Mouse (Mus musculus): ENCODE results near the gene Rpl41. TPM values are rescaled to one million over a fixed set of nuclear protein-coding genes. Genes with fewer than 3 reads are reported as not detected.
A peak's percentile ranks its signal among the peaks of the same experiment; 100 is the strongest.

The Rpl41 gene
- polyA plus RNA-seq, 1 experiment, result 2,563 TPM

DNA sequence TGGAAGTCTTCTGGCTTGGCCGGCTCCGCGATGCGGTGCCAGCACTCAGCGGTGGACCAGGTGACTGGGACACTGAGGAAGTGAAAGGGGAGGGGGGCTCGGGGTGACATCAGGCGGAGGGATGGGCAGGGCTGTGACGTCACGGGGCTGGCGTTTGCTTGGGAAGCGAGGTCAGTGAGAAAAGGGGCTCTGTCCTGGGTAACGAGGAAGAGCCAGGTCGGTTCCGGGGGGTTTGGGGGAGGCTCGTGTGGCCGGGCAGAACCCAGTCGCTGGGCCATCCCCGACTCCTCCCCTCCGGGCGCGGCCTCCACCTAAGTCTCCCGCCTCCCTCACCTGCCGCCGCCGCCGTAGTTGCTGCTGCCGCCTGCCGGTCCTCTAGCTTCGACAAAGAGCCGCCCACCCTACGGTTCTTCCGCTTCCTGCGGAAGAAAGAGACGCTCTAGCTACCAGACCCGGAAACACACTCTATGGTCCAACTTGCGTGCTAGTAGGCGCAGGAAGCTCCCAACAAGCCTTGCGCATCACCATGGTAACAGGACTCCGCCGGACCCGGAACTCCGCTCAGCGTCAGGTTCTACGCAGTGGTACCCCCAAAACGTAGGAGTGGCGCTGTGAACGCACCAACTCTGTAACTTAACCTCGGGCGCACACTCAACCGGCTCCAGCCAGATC is 1.6 kb downstream of the Rpl41 start, which contains the start of gene Zc3h10:
Gene Zc3h10, minus strand, starts transcription at position 414 of the 672 bp plus-strand sequence.
- TF ChIP-seq GATA1 (IDR thresholded peaks at IDR 0.05; ENCODE audit: low read length), result no peak
- no peak for TF ChIP-seq TAL1 (IDR thresholded peaks at IDR 0.05; ENCODE audit: low read length)
- Histone ChIP-seq H3K9me3 (ENCODE audit: control insufficient read depth, low read length) (no peaks in the 10 kb centered on the region), H3K27me3 (ENCODE audit: control insufficient read depth) (no peaks in the 10 kb centered on the region), H3K36me3 (ENCODE audit: control insufficient read depth) (peaks cover 43% of the 10 kb centered on the region), H3K4me1 (ENCODE audit: control insufficient read depth) (peaks cover 53% of the 10 kb centered on the region), H3K4me3 (replicated peaks) (peak within 1 kb of the TSS; percentile 83)

- peaks cover 49% of the 10 kb centered on the region for H3K36me3 ChIP-seq (ENCODE audit: control insufficient read depth)
- no peaks in the 10 kb centered on the region for H3K9me3 ChIP-seq (ENCODE audit: control insufficient read depth, low read length)
- peaks cover 53% of the 10 kb centered on the region for H3K4me1 ChIP-seq (ENCODE audit: control insufficient read depth)
- no peak for TF ChIP-seq TAL1 (IDR thresholded peaks at IDR 0.05; ENCODE audit: low read length)
- no peaks in the 10 kb centered on the region for H3K27me3 ChIP-seq (ENCODE audit: control insufficient read depth)
- H3K4me3 ChIP-seq (replicated peaks), result peak overlapping the region; percentile 83
These were observed 2.3 kb downstream of the Rpl41 start for GRCm38 (mm10) chr10:128546787-128547186.

GRCm38 (mm10) chr10:128546361-128546760 is 2.7 kb downstream of the Rpl41 start:
- H3K27me3 ChIP-seq (ENCODE audit: control insufficient read depth), result no peaks in the 10 kb centered on the region
- H3K9me3 ChIP-seq (ENCODE audit: control insufficient read depth, low read length), result no peaks in the 10 kb centered on the region
- TF ChIP-seq GATA1 (IDR thresholded peaks at IDR 0.05; ENCODE audit: low read length) (no peak), TAL1 (IDR thresholded peaks at IDR 0.05; ENCODE audit: low read length) (no peak)
- H3K4me3 ChIP-seq (replicated peaks), result peak overlapping the region; percentile 83
- peaks cover 51% of the 10 kb centered on the region for H3K36me3 ChIP-seq (ENCODE audit: control insufficient read depth)
- peaks cover 53% of the 10 kb centered on the region for H3K4me1 ChIP-seq (ENCODE audit: control insufficient read depth)

DNA sequence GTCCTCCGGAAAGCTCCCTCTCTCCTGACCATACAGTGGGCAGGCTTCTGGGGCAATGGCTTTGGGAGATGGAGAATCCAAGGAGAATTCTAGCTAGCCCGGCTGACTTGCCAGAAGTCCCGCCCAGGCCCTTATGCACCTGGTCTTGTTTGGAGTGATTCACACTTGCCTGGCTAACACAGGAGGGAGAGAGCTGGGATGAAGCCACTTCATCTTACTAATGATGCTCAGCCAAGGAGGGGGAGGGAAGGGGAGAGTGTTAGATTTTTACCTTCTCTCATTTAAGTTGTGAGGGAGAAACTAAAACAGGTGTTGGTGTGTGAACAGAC is 3.6 kb downstream of the Rpl41 start:
- Histone ChIP-seq H3K9me3 (ENCODE audit: control insufficient read depth, low read length) (no peaks in the 10 kb centered on the region), H3K4me3 (replicated peaks) (no peak overlapping the region), H3K27me3 (ENCODE audit: control insufficient read depth) (no peaks in the 10 kb centered on the region), H3K36me3 (ENCODE audit: control insufficient read depth) (peaks cover 57% of the 10 kb centered on the region), H3K4me1 (ENCODE audit: control insufficient read depth) (peaks cover 52% of the 10 kb centered on the region)
- TF ChIP-seq TAL1 (IDR thresholded peaks at IDR 0.05; ENCODE audit: low read length) (no peak), GATA1 (IDR thresholded peaks at IDR 0.05; ENCODE audit: low read length) (no peak)

DNA sequence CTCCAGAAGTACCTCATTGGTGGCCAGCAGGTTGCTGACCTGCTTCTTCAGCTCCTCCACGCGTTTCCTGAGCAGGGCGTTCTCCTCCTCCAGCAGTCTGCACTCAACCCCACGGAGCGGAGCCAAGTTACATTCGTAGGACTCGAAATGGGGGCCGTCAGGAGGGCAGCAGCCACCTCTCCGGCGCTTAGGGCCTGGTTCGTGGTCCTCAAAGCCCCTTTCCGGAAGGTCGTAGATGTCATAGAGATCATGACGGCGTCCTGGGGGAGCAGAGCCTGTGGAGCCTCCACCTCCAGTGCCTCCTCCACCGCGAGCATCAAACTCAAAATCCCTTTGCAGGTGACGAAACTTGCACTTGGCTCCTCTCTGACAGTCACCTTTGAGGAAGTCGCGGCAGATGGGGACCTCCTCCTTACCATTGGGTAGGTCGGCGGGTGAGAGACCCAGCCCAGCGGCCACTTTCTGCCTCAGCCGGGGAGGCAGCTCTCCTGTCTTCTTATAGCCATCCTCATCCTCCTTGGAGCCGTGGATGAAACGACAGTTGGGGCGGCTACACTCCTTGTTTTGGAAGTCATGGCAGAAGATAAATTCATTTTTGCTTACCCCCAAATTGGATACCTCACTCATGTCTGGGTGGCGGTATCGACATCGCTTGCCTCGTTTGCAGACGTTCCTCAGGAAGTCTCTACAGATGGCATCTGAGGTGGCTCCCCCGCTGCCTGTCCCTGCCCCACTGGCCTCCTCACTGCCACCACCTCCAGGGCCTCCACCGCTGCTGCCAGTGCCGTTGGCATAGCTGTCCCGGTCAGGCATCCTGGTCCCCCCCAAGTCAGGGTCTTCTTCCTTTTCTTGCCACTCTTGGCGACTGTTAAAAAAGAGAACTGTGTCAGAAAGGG is 4.2 kb downstream of the Rpl41 start:
- Histone ChIP-seq H3K4me1 (ENCODE audit: control insufficient read depth) (peaks cover 46% of the 10 kb centered on the region), H3K4me3 (replicated peaks) (no peak overlapping the region), H3K9me3 (ENCODE audit: control insufficient read depth, low read length) (no peaks in the 10 kb centered on the region), H3K36me3 (ENCODE audit: control insufficient read depth) (peaks cover 57% of the 10 kb centered on the region), H3K27me3 (ENCODE audit: control insufficient read depth) (no peaks in the 10 kb centered on the region)
- TF ChIP-seq GATA1 (IDR thresholded peaks at IDR 0.05; ENCODE audit: low read length) (no peak), TAL1 (IDR thresholded peaks at IDR 0.05; ENCODE audit: low read length) (no peak)

GRCm38 (mm10) chr10:128544151-128544657 is 4.9 kb downstream of the Rpl41 start:
- H3K9me3 ChIP-seq (ENCODE audit: control insufficient read depth, low read length), result no peaks in the 10 kb centered on the region
- H3K36me3 ChIP-seq (ENCODE audit: control insufficient read depth), result peaks cover 57% of the 10 kb centered on the region
- no peak overlapping the region for H3K4me3 ChIP-seq (replicated peaks)

DNA sequence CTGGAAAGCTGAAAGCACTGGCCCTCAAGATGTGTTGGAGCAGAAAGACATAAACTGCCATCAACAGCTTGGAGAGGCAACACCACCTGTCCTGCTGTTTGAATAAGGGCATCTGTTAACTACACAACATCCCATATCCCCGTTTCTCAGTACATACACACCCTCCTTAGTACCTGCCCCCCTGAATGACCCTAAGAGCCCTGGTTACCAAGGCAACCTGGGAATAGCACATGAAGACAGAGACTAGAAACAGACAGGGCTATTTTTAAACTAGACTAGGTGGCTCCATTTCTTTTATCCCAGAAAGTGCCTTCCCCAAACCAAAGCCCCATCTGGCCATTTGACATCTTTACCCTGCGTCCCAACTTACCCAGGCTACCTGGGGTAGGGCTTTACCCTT is 6.0 kb downstream of the Rpl41 start:
- Histone ChIP-seq H3K4me1 (ENCODE audit: control insufficient read depth) (peaks cover 42% of the 10 kb centered on the region), H3K36me3 (ENCODE audit: control insufficient read depth) (peaks cover 53% of the 10 kb centered on the region), H3K9me3 (ENCODE audit: control insufficient read depth, low read length) (no peaks in the 10 kb centered on the region; the same call in 1 of the 2 replicates), H3K4me3 (replicated peaks) (no peak overlapping the region), H3K27me3 (ENCODE audit: control insufficient read depth) (no peaks in the 10 kb centered on the region)
- TF ChIP-seq TAL1 (IDR thresholded peaks at IDR 0.05; ENCODE audit: low read length) (no peak), GATA1 (IDR thresholded peaks at IDR 0.05; ENCODE audit: low read length) (no peak)

More at GRCm38 (mm10) chr10:128544151-128544657, 4.9 kb downstream of the Rpl41 start:
- H3K4me1 ChIP-seq (ENCODE audit: control insufficient read depth), result peaks cover 41% of the 10 kb centered on the region
- TF ChIP-seq GATA1 (IDR thresholded peaks at IDR 0.05; ENCODE audit: low read length), result no peak
- H3K27me3 ChIP-seq (ENCODE audit: control insufficient read depth), result no peaks in the 10 kb centered on the region

- Histone ChIP-seq H3K4me3 (replicated peaks) (no peak overlapping the region), H3K36me3 (ENCODE audit: control insufficient read depth) (peaks cover 23% of the 10 kb centered on the region), H3K4me1 (ENCODE audit: control insufficient read depth) (peaks cover 27% of the 10 kb centered on the region), H3K27me3 (ENCODE audit: control insufficient read depth) (no peaks in the 10 kb centered on the region), H3K9me3 (ENCODE audit: control insufficient read depth, low read length) (no peaks in the 10 kb centered on the region; the same call in 1 of the 2 replicates)
- TF ChIP-seq GATA1 (IDR thresholded peaks at IDR 0.05; ENCODE audit: low read length) (no peak), TAL1 (IDR thresholded peaks at IDR 0.05; ENCODE audit: low read length) (no peak)
These were observed 10.7 kb downstream of the Rpl41 start for GRCm38 (mm10) chr10:128538340-128538870.
